Mouse (Mus musculus) brain, adult 2 months (tissue): ENCODE data around the gene Milr1.
"Not testable (repeated sequence)": the region's sequence is repeated elsewhere in the genome, so short reads cannot be mapped to it uniquely, and the experiment has no call there.

ENCODE experiments used
- DNase-seq: peaks from one replicate; pipeline ENCODE4 v3.0.0; 2011; ENCODE audit warnings: low read depth, low spot score

Gene Milr1

DNA sequence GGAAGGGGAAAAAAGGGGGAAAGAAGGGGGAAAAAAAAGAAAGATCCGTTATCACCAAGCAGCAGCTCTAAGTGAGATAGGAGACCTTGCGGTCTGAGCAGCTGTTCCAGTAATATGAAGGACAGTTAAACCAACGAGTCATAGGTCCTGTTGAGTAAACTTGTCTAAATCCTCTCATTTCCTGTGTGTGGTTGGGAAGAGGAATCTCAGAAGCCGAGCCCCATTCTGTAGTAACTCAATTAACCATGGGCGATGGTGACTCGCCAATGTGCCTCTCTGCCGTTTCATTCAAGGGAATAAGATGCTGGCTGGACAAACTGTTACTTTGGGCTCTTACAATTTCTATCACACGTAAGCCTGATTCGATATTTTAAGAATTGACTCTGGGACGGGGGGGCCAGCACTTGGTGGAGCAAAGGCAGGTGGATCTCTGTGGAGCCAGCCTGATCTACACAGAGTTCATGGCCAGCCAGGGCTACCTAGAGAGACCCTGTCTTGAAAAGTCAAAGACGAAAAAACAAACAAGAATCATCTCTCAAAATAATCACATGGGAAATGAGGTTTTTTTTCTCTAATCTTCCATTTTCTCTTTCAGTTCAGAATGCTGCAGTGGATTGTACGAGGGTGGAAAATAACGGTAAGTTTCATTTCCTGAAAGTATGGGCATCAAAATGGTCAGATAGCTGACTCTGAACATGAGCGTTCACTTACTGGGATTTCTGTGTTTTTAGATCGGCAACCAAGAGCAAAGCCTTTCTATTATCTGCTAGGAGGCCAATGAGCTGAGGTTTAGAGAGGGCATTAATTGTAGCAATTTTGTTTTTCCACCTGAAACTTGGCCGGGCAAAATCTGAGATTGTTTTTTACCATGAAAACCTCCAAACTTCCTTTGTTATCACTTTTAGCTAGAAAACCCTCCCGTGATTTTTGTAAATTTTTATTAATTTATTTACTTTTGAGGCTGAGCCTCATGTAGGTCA is at the start of gene Milr1:
Milr1 (plus strand) TSS at position 188 of the 980 bp plus-strand sequence.
- no peak for DNase-seq

DNA sequence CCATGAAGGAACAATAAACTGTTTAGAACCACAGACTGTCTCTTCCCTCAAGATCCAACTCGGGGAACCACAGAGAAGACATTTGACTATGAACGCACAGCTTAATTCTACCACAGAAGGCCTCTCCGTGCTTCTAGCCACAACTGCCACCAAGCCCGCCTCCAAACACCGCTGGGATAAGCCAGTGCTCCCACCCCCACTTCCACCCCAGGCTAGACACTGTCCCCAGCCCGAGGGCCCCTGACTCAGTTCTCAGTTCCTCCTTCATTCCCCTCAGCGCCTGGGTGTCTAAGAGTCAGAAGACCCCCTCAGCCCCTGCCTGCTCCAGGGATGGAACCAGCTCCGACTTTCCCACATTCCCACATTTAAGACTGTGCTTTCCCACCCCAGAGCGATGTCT is 49.4 kb upstream of the Milr1 start:
- DNase-seq = no peak

DNA sequence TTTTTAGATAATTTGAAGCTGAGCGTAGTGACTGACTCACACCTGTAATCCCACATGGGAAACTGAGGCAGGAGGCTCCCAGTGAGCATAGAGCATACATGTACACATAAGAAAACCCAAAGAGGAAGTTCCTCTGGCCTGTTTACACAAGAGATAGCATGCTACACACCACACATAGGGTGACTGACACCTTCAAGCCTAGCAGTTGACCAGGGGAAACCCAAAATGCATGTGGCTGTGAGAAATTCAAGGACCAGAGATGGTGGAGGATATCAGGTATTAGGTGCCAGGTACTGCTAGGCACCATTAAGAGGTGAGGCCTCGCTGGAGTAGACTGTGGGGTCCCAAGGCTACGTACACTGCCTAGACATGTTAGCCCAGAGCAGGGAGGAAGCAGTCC is 48.4 kb upstream of the Milr1 start:
- DNase-seq = no peak

DNA sequence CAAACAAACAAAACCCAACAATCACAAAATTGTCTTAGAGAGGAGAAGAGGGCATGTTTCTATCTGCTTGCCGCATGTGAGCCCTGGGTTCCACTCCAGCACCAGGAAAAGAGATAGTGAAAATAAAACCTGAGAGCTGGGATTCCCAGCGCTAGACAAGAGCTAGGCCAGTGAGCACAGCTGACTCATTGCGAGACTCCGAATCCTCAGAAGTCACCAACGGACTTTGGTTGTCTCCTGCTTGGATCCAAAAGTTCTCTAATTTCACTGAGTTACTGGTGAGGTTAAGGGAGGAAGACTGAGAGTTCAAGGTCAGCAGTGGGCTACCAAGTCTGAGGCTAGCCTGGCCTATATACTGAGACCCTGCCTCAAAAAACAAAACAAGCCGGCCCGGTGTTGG is 47.1 kb upstream of the Milr1 start:
- DNase-seq = no peak

DNA sequence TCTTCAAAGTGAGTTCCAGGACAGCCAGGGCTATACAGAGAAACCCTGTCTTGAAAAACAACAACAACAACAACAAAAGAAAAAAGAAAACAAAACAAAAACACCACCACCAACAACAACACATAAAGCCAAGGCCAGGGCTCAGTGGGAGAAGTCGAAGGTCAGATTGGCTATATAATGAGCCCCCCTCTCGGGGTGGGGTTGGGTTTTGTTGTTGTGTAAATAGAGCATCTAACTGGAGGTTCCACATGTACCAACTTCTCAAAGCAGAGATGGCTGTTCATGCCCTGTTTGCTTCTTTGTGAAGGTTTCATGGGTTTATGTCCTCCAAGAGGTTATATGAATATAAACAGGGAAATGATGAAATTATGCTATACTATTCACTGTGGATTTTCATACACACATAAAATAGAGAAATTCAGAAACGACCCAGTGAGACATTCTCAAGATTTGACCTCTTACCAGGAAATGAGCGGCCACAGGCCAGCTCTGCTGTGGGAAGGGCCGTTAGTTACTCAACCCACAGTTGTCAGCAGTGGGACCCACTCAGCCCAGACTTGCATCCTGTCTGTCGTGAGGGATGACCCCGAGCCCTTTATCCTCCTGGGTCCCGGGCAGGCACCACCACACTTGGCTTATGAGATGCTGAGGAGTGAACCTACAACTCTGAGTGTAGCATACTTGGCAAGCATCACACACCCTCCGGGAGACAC is 46.5 kb upstream of the Milr1 start:
- no peak for DNase-seq

DNA sequence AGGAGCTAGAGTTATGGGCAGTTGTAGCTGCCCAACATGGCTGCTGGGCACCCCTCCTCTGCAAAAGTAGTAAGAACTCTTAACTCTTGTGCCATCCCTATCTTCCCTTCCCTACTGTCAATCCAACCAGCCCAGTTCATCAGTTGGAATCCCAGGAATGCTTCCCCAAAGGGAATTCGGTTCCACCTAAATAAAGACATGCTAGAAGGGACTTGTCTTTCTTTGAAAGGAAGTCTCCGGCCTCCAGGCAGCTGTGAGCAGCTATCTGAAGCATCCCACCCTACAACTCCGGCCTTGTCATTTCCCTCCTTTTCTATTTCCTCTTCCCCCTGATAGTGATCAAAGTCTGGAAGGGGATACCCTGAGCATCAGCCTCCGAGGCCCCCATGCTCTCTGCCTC is 44.8 kb upstream of the Milr1 start:
- no peak for DNase-seq

DNA sequence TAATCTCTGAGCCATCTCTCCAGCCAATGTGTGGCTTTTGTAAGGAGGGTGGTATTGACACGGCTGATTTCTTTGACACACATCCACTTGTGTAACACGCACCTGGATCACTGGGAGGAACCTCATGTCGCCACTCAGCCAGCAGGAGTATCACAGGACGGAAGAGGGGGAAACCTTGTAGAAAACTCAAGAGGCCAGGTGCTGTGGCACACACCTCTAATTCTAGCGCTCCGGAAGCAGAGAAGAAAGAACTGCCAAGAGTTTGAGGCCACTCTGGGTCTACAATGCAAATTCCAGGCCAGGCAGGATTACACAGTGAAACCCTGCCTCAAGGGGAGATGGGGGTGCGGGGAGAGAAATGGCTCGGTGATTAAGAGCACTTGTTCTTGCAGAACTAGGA is 43.9 kb upstream of the Milr1 start:
- no peak for DNase-seq

DNA sequence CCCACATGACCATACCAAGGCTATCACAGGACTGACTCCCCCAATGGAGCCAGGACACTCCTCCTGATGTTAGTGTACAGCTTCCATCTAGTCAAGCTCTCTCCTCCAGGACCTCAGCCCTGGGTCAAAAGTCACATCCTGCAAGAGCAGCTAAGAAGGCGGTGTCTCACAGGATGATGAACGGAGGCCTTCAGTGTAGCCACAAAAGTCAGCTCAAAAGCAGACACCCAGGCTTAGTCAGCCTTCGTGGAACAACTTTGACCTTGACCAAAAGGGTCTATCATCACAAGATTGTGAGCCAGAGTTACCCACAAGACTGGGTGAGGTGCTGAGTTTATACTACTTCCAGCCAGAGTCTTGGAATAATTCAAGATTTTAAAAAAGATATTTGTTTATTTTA is 43.2 kb upstream of the Milr1 start:
- DNase-seq = no peak

DNA sequence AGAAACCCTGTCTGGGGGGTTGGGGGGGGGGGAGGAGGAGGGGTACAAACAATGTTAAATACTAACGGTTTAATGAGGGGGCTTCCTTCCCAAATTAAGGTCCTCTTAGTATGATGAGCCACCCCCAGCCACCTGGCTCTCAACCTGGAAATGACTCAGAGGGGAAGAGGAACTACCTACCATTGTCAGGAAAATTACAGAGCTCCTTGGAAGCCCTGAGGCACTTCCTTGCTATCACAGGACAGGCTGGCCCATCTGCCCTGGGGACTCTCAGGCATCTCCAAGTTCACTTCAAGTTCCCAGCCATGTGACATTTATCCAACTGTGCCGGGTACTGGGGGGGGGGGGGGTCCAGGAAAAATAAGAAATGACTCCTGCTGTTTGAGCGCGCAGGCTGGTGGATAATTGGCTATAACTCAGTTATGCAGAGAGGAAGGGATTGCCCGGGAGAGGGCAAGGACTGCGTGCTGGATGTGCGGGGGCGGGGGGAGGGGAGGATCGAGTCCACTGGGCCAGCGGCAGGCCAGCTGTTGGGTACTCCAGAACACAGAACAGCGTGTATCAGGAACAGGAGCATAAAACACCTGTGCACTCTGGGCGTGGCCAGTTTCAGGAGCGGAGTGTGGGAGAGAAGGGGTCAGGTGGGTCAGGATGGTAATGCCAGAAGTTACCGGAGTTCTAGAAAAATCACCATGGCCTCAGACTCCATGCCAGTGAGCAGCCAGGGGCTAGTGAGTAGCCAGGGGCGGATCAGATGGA is 41.6 kb upstream of the Milr1 start:
- DNase-seq = no peak

DNA sequence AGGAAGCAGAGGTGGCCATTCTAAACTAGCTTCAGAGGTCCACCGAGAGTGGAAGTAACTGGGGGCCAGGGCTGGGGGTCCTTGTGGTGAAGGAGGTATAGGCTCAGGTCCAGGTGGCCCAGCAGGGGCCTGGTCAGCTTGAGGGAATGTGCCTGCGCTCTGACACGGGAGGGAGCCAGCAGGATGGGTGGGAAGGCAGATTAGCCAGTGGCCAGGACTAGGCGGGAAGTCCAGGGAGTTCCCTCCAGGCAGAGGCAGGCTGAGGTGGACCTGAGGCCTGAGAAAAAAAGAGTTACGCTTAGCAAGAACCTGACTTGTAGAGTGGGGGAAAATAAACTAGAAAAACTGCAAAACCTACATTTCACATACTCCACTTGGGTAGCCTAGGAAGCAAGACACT is 40.2 kb upstream of the Milr1 start:
- no peak for DNase-seq

DNA sequence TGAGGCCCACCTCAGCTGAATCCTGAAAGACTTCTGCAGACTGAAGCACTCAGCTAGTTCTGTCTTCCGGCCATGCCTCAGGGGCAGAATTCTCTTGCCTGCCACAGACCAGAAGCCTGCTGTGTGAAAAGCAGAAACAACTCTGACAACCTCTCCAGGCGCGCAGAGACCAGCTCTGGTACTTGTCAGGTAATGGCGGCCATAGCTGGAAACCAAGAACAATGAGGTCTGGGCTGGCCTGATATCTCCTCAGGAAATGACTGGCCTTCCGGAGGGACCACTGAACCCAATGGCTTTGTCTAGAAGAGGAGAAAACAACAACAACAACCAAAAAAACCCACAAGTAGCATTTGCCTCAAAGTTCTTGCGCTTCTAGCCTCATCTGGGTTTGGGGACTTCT is 36.0 kb upstream of the Milr1 start:
- no peak for DNase-seq

DNA sequence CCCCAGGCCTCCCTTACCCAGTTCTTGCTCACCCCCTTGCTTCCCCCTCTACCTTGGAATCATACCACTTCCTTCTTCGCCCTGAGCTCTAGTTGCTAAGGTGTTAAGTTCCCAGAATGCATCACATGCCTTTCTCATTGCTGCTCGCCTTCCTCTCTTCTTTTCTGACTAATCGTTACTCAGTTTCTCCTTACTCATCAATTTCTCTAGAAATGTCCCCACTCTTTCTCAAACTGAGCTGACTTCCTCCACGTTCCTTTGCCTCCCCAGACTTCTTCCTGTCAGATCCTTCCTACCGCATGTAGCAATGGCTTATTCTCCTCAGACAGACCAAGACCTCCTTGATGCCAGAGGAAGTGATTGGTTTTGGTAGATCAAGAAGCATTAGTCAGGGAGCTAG is 34.5 kb upstream of the Milr1 start:
- DNase-seq = no peak

DNA sequence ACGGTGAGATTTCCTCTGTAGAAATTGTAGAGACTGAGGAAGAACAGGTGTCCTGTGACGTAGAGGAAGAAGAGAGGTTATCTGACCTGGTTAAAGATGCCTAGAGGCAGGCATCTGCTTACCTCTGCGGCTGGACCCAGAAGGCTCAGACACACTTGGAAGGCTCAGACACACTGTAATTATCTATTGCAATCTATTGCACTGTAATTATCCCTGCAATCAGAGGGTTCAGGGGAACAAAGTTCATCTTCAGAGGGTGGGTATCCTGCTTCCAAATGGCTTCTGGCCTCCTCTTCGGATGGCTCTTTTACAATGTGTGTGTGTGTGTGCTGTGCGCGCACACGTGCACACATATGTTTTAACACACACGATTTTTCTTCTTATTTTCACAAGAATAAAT is 30.6 kb upstream of the Milr1 start:
- DNase-seq = no peak

DNA sequence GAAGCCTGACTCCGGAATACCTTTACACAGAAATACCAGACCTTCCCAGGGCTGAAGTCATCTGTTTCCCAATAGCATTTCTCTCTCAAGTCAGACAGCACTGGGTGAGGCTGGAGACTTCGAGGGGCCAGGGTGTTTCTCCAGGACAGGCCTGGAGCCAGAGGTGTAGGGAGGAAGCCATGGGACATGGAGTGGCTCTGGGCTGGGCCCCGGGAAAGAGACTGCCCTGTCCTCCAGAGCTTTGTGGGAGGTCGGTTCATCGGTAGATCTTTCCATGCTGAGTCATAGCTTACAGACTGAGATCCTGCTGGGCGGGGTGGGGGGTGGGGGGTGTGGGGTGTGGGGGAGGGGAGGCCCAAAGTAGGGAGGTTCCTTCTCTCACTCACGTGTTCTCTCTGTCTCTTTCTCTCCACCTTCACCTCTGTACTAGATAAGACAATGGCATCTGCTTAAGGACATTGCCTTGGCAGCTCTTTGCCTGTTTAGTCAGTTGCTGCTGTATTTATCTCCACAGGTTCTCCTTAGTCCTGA is 28.1 kb upstream of the Milr1 start:
- DNase-seq = no peak

DNA sequence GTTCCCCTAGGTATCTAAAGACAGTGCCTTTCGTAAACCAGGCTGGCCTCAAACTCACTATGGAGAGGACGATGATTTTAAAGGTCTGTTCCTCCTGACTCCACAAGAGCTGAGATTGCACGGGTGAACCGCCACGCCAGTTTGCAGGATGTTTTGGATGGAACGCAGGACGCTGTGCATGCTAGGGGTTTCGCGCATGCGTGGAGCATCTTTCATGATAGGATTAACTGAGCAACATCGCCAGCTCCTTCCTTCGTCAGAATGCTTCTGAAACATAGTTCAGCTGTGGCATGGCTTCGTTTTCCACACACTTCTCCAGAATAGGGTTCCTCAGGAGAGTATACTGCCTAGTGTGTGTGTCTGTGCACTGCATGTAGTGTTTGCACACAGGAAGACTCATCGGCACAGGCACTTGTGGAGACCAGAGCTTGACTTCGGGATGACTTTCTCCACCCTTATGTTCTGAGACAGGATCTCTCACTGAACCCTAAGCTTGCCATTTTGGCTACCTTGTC is 27.4 kb upstream of the Milr1 start:
- DNase-seq = peak; percentile 20

DNA sequence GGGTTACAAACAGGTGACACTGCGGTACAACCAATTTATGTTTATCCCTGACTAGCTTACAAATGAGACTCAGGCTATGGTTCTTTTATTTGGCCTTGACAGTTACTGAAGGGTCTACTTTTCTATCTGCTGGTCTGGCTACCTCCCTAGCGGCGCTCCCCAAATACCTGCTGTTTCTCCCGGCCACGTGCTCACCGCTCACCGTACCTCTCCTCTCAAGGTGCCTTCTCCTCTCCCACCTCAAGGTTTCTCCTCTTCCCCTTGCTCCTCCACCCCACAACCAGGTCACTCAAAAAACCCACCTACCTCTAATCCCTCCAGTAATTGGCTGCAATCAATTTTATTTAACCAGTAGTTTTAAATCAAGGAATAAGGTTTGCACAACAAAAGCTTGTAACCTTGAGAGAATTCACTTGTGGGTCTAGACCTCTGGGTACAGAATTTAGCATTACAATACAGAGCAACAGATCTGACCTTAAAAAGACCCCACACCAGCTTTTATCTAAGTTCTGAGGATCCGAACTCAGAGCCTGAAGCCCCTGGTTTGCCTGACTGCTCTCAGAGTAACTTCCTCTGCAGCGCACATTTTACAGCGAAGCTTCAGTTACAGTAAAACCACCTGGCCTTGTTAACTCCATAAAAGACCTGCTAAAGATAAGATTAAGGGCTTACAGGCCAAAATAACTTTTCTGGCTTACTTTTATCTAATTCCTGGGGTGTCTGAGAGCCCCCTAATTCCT is 26.7 kb upstream of the Milr1 start:
- no peak for DNase-seq

DNA sequence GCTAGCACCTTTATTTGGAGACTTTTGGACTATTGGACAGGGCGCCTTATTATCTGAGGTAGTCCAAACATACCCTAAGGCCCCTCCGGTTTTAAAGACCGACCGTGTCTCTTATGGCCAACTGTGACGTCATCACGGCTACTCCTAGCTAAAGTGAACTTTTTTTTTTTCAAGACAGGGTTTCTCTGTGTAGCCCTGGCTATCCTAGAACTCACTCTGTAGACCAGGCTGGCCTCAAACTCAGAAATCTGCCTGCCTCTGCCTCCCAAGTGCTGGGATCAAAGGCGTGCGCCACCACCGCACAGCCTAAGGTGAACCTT is 26.1 kb upstream of the Milr1 start:
- not testable (repeated sequence) for DNase-seq

DNA sequence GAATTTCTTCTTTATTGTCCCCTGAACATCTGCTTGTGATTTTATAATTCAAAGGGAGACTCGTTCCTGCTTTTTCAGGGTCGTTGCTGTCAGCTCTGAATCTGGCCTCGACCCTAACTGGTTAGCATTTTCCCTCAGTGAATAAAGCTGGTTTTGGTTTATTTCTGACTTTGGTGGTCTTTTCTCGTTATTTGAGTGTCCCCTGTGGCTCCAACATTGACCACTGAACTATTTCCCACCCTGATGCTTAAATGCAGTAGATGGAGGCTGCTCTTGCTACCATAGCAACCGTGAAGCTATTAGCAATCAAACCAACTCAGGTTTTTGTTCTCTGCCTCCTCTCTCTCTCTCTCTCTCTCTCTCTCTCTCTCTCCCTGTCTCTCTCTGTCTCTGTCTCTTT is 23.1 kb upstream of the Milr1 start:
- no peak for DNase-seq

DNA sequence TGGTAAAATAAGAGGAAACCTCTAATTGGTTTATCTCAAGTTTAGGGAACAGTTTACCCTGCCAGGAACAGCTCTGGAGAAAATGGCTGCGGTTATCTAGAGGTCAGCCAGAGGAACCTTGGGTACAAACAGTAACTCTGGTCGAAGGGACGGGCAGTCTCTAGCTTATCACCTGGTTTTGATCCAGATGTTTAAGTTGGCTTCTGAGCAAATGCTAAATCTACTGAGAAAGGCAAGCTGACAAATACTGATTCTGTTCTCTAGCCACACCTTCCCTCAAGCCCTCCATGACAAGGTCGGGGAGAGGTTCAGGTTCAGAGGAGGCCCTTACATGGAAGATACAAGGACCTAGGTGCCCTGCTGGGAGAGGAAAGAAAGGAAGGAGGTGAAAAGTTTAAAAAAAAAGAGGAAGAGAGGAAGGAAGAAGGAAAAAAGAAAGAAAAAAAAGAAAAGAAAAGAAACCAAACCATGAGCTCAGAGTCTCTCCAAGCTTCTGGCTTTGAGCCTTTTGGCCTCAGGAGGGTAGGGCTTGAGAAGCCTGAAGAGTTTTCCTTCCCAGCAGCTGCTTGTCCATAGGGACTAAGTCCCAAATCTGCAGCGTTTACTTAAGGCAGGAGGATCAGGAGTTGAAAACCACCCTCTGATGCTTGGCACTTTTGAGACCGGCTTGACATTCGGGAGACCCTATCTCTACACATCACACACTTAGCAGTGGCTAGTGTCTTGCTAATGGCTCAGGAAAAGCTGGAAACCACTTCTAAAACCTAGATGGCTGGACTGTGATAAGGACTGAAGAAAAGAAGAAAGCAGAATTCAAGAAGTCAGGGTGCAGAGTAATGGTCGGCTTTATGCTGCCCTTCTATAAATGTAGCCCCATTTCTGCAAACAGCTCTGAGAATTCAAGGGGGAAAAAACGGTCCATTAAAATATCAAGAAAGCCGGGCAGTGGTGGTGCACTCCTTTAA is 22.3 kb upstream of the Milr1 start:
- no peak for DNase-seq

DNA sequence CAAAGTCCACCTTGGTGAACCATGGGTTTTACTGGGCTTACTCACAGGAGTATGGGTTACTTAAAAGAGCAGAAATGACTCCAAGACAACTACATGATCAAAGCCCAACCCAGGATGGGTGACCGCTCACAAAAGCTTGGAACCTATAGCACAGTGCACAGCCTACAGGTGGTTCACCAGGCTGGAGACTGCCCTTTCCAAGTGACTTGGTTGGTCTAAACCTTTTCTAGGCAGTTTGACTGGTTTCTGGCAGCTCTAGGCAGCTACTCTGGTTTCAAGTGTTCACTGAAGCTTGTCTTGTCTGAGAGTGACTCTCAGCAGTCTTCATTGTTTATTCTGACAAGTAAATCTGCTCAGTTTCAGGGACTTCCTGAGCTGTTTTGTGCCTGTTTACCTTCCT is 21.4 kb upstream of the Milr1 start:
- DNase-seq = no peak
